Mouse (Mus musculus): Measurements from ENCODE around the gene Gm15517. TPM values are rescaled to one million over a fixed set of nuclear protein-coding genes. Genes with fewer than 3 reads are reported as not detected.

Gm15517 gene
- polyA plus RNA-seq, 1 experiment from 2014 or later, result 2.3 TPM

GRCm38 (mm10) chr7:44272546-44272945 is 11.3 kb downstream of the Gm15517 start:
- no peaks in the 10 kb centered on the region for H3K27me3 ChIP-seq (ENCODE audit: control insufficient read depth, insufficient read depth, low read length)

GRCm38 (mm10) chr7:44273446-44273845 is 12.2 kb downstream of the Gm15517 start:
- H3K4me3 ChIP-seq (ENCODE audit: low read depth, low read length), result no peak overlapping the region
- no peaks in the 10 kb centered on the region for H3K4me1 ChIP-seq (ENCODE audit: control insufficient read depth, insufficient read depth, low read length)
- H3K27me3 ChIP-seq (ENCODE audit: control insufficient read depth, insufficient read depth, low read length), result no peaks in the 10 kb centered on the region
- 74% methylated on average over 7 of the region's 7 CpGs for whole genome bisulfite sequencing
- ATAC-seq (replicated peaks; ENCODE audit: insufficient number of reproducible peaks, low FRiP score, low TSS enrichment, low read depth) (no peak), DNase-seq (ENCODE audit: low spot score) (no peak)
- no peaks in the 10 kb centered on the region for H3K9me3 ChIP-seq (replicated peaks; ENCODE audit: control insufficient read depth, low read length)
- H3K36me3 ChIP-seq (replicated peaks; ENCODE audit: control insufficient read depth, insufficient read depth, low read depth, low read length), result no peaks in the 10 kb centered on the region
- H3K4me2 ChIP-seq (ENCODE audit: low read depth, low read length), result no peak overlapping the region
- no peak overlapping the region for H3K9ac ChIP-seq (replicated peaks; ENCODE audit: low read length)
- no peak overlapping the region for H3K27ac ChIP-seq (replicated peaks; ENCODE audit: low read depth, low read length)

More at GRCm38 (mm10) chr7:44272546-44272945, 11.3 kb downstream of the Gm15517 start:
- DNase-seq (ENCODE audit: low spot score), result no peak
- no peak overlapping the region for H3K4me3 ChIP-seq (ENCODE audit: low read depth, low read length)
- H3K9ac ChIP-seq (replicated peaks; ENCODE audit: low read length), result no peak overlapping the region
- no peak for ATAC-seq (replicated peaks; ENCODE audit: insufficient number of reproducible peaks, low FRiP score, low TSS enrichment, low read depth)
- H3K4me1 ChIP-seq (ENCODE audit: control insufficient read depth, insufficient read depth, low read length), result no peaks in the 10 kb centered on the region
- H3K4me2 ChIP-seq (ENCODE audit: low read depth, low read length), result no peak overlapping the region
- no peak overlapping the region for H3K27ac ChIP-seq (replicated peaks; ENCODE audit: low read depth, low read length)
- H3K9me3 ChIP-seq (replicated peaks; ENCODE audit: control insufficient read depth, low read length), result no peaks in the 10 kb centered on the region
- no peaks in the 10 kb centered on the region for H3K36me3 ChIP-seq (replicated peaks; ENCODE audit: control insufficient read depth, insufficient read depth, low read depth, low read length)
- WGBS, result 84% methylated on average over 7 of the region's 7 CpGs

- no peak overlapping the region for H3K4me2 ChIP-seq (ENCODE audit: low read depth, low read length)
- DNase-seq (ENCODE audit: low spot score), result no peak
- H3K9me3 ChIP-seq (replicated peaks; ENCODE audit: control insufficient read depth, low read length), result no peaks in the 10 kb centered on the region
- no peaks in the 10 kb centered on the region for H3K27me3 ChIP-seq (ENCODE audit: control insufficient read depth, insufficient read depth, low read length)
- ATAC-seq (replicated peaks; ENCODE audit: insufficient number of reproducible peaks, low FRiP score, low TSS enrichment, low read depth), result no peak
- H3K36me3 ChIP-seq (replicated peaks; ENCODE audit: control insufficient read depth, insufficient read depth, low read depth, low read length), result no peaks in the 10 kb centered on the region
- H3K4me1 ChIP-seq (ENCODE audit: control insufficient read depth, insufficient read depth, low read length), result no peaks in the 10 kb centered on the region
- H3K9ac ChIP-seq (replicated peaks; ENCODE audit: low read length), result no peak overlapping the region
- H3K27ac ChIP-seq (replicated peaks; ENCODE audit: low read depth, low read length), result no peak overlapping the region
- WGBS, result 33% methylated on average over 11 of the region's 11 CpGs
- no peak overlapping the region for H3K4me3 ChIP-seq (ENCODE audit: low read depth, low read length)
These were observed 12.8 kb downstream of the Gm15517 start for GRCm38 (mm10) chr7:44274096-44274495.

- DNase-seq (ENCODE audit: low spot score), result no peak
- no peak overlapping the region for H3K4me3 ChIP-seq (ENCODE audit: low read depth, low read length)
- ATAC-seq (replicated peaks; ENCODE audit: insufficient number of reproducible peaks, low FRiP score, low TSS enrichment, low read depth), result no peak
- H3K27ac ChIP-seq (replicated peaks; ENCODE audit: low read depth, low read length), result no peak overlapping the region
- H3K36me3 ChIP-seq (replicated peaks; ENCODE audit: control insufficient read depth, insufficient read depth, low read depth, low read length), result no peaks in the 10 kb centered on the region
- H3K9ac ChIP-seq (replicated peaks; ENCODE audit: low read length), result no peak overlapping the region
- no peaks in the 10 kb centered on the region for H3K27me3 ChIP-seq (ENCODE audit: control insufficient read depth, insufficient read depth, low read length)
- H3K9me3 ChIP-seq (replicated peaks; ENCODE audit: control insufficient read depth, low read length), result no peaks in the 10 kb centered on the region
- H3K4me2 ChIP-seq (ENCODE audit: low read depth, low read length), result no peak overlapping the region
- WGBS, result 75% methylated on average over 3 of the region's 3 CpGs
- no peaks in the 10 kb centered on the region for H3K4me1 ChIP-seq (ENCODE audit: control insufficient read depth, insufficient read depth, low read length)
These were observed 14.3 kb downstream of the Gm15517 start for GRCm38 (mm10) chr7:44275546-44275945.

GRCm38 (mm10) chr7:44276461-44277249 is 15.4 kb downstream of the Gm15517 start:
- H3K27me3 ChIP-seq (ENCODE audit: control insufficient read depth, insufficient read depth, low read length), result no peaks in the 10 kb centered on the region

GRCm38 (mm10) chr7:44277250-44277622 is 16.0 kb downstream of the Gm15517 start:
- Histone ChIP-seq H3K36me3 (replicated peaks; ENCODE audit: control insufficient read depth, insufficient read depth, low read depth, low read length) (no peaks in the 10 kb centered on the region), H3K27me3 (ENCODE audit: control insufficient read depth, insufficient read depth, low read length) (no peaks in the 10 kb centered on the region), H3K9ac (replicated peaks; ENCODE audit: low read length) (no peak overlapping the region), H3K9me3 (replicated peaks; ENCODE audit: control insufficient read depth, low read length) (no peaks in the 10 kb centered on the region), H3K4me2 (ENCODE audit: low read depth, low read length) (no peak overlapping the region), H3K4me3 (ENCODE audit: low read depth, low read length) (no peak overlapping the region), H3K27ac (replicated peaks; ENCODE audit: low read depth, low read length) (no peak overlapping the region), H3K4me1 (ENCODE audit: control insufficient read depth, insufficient read depth, low read length) (no peaks in the 10 kb centered on the region)
- 42% methylated on average over 2 of the region's 2 CpGs for WGBS
- no peak for DNase-seq (ENCODE audit: low spot score)
- no peak for ATAC-seq (replicated peaks; ENCODE audit: insufficient number of reproducible peaks, low FRiP score, low TSS enrichment, low read depth)

More at GRCm38 (mm10) chr7:44276461-44277249, 15.4 kb downstream of the Gm15517 start:
- 79% methylated on average over 8 of the region's 10 CpGs for WGBS
- H3K27ac ChIP-seq (replicated peaks; ENCODE audit: low read depth, low read length), result no peak overlapping the region
- H3K36me3 ChIP-seq (replicated peaks; ENCODE audit: control insufficient read depth, insufficient read depth, low read depth, low read length), result no peaks in the 10 kb centered on the region
- DNase-seq (ENCODE audit: low spot score), result no peak
- H3K9me3 ChIP-seq (replicated peaks; ENCODE audit: control insufficient read depth, low read length), result no peaks in the 10 kb centered on the region
- H3K4me1 ChIP-seq (ENCODE audit: control insufficient read depth, insufficient read depth, low read length), result no peaks in the 10 kb centered on the region
- H3K4me2 ChIP-seq (ENCODE audit: low read depth, low read length), result no peak overlapping the region
- ATAC-seq (replicated peaks; ENCODE audit: insufficient number of reproducible peaks, low FRiP score, low TSS enrichment, low read depth), result no peak
- H3K9ac ChIP-seq (replicated peaks; ENCODE audit: low read length), result no peak overlapping the region
- no peak overlapping the region for H3K4me3 ChIP-seq (ENCODE audit: low read depth, low read length)

GRCm38 (mm10) chr7:44280959-44281358 is 19.7 kb downstream of the Gm15517 start:
- no peaks in the 10 kb centered on the region for H3K27me3 ChIP-seq (ENCODE audit: control insufficient read depth, insufficient read depth, low read length)
- no peaks in the 10 kb centered on the region for H3K4me1 ChIP-seq (ENCODE audit: control insufficient read depth, insufficient read depth, low read length)
- H3K36me3 ChIP-seq (replicated peaks; ENCODE audit: control insufficient read depth, insufficient read depth, low read depth, low read length), result no peaks in the 10 kb centered on the region
- 64% methylated on average over 1 of the region's 1 CpGs for WGBS
- H3K4me3 ChIP-seq (ENCODE audit: low read depth, low read length), result no peak overlapping the region
- H3K9ac ChIP-seq (replicated peaks; ENCODE audit: low read length), result no peak overlapping the region
- no peak overlapping the region for H3K27ac ChIP-seq (replicated peaks; ENCODE audit: low read depth, low read length)
- no peak for ATAC-seq (replicated peaks; ENCODE audit: insufficient number of reproducible peaks, low FRiP score, low TSS enrichment, low read depth)
- H3K9me3 ChIP-seq (replicated peaks; ENCODE audit: control insufficient read depth, low read length), result no peaks in the 10 kb centered on the region
- DNase-seq (ENCODE audit: low spot score), result no peak
- no peak overlapping the region for H3K4me2 ChIP-seq (ENCODE audit: low read depth, low read length)

GRCm38 (mm10) chr7:44281586-44281985 is 20.3 kb downstream of the Gm15517 start:
- Histone ChIP-seq H3K4me1 (ENCODE audit: control insufficient read depth, insufficient read depth, low read length) (no peaks in the 10 kb centered on the region), H3K27me3 (ENCODE audit: control insufficient read depth, insufficient read depth, low read length) (no peaks in the 10 kb centered on the region), H3K4me3 (ENCODE audit: low read depth, low read length) (no peak overlapping the region), H3K9me3 (replicated peaks; ENCODE audit: control insufficient read depth, low read length) (no peaks in the 10 kb centered on the region), H3K9ac (replicated peaks; ENCODE audit: low read length) (no peak overlapping the region), H3K4me2 (ENCODE audit: low read depth, low read length) (no peak overlapping the region), H3K27ac (replicated peaks; ENCODE audit: low read depth, low read length) (no peak overlapping the region), H3K36me3 (replicated peaks; ENCODE audit: control insufficient read depth, insufficient read depth, low read depth, low read length) (no peaks in the 10 kb centered on the region)
- WGBS, result 78% methylated on average over 7 of the region's 7 CpGs
- DNase-seq (ENCODE audit: low spot score) (no peak), ATAC-seq (replicated peaks; ENCODE audit: insufficient number of reproducible peaks, low FRiP score, low TSS enrichment, low read depth) (no peak)

Measured in embryonic facial prominence, embryonic 11.5 days (tissue).